Mouse (Mus musculus) cerebellum, adult 2 months (tissue): ENCODE results near the gene Fyn. TPM values are rescaled to one million over a fixed set of nuclear protein-coding genes. Genes with fewer than 3 reads are reported as not detected.

Experiments
- DNase-seq, 2 experiments: peaks; one replicate each; pipeline ENCODE4 v3.0.0; 2021
- H3K27ac ChIP-seq: fragments of 200-500 bp; 2 replicates; pipeline ENCODE4 v1.5.1; 2012; ENCODE audit warnings: low read length, control low read depth, inconsistent platforms; ENCODE audit not compliant: insufficient read depth
- H3K27me3 ChIP-seq: fragments of 200-500 bp; 2 replicates; pipeline ENCODE4 v1.6.1; 2012; ENCODE audit warnings: inconsistent platforms, mild to moderate bottlenecking, low read length, moderate library complexity; ENCODE audit not compliant: control insufficient read depth, insufficient read depth
- H3K4me1 ChIP-seq: fragments of 200-500 bp; 2 replicates; pipeline ENCODE4 v1.6.1; 2011; ENCODE audit warnings: low read length; ENCODE audit not compliant: control insufficient read depth, insufficient read depth
- H3K4me3 ChIP-seq: fragments of 200-500 bp; replicated peaks from 2 replicates; pipeline ENCODE3; 2011; ENCODE audit warnings: mild to moderate bottlenecking, low read depth, low read length, control low read depth; ENCODE audit not compliant: insufficient read depth
- CTCF ChIP-seq: fragments of 200-500 bp; IDR thresholded peaks from 2 replicates; pipeline ENCODE4 v1.5.1; 2011; ENCODE audit warnings: low read depth, mild to moderate bottlenecking, control low read depth, low read length, moderate library complexity, borderline replicate concordance; ENCODE audit not compliant: insufficient read depth
- POLR2A ChIP-seq: fragments of 200-500 bp; IDR thresholded peaks from 2 replicates; pipeline ENCODE4 v1.6.1; 2011; ENCODE audit warnings: low read length, control low read depth, borderline replicate concordance; ENCODE audit not compliant: insufficient read depth
- WGBS: fragments of 180-500 bp; shearing (Covaris S2); methylation state at CpG from one replicate; pipeline ENCODE4 v1.1.7; 2018; 5-methylcytosine and 5-hydroxymethylcytosine counted together
- polyA plus RNA-seq: library from polyadenylated mRNA; depleted of rRNA; stranded (reverse); fragments of >200 nt; gene quantifications from 2 replicates; pipeline ENCODE4 v1.2.3, GENCODE M21; 2012

Fyn gene
- polyA plus RNA-seq, 1 experiment: 104 TPM

DNA sequence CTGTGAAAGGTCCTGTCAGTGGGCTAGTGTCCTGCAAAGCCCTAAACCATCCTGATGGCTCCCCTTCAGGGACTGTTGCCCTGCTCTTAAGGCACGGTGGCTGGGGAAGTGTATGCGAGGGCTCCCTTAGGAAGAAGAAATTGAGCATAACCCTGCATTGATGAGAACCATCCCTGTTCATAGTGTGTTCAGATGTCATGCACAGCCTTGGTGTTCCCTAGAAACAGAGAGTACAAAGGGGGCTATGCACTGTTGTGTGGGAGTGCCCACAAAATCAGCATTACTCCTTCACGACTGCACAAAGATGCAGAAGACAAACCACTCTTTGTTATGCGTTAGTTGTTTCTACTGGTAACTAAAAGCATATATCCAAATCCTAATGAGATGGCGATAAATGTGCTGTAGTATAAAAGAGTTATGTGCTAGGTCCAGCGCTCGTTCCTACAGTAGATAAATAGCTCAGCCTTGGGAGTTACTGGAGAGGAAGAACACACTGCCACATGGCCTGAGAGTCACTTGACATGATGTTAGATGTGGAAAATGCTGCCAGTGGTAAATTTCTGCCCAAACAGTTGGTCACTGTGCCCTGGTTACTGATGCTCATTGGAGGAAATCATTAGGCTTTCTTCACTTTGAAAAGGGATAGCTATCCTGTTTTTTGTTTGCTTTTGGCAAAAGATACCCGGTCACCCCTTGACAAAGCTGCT lies 83.4 kb downstream of the Fyn start:
- TF ChIP-seq CTCF: no peak
- TF ChIP-seq POLR2A: no peak
- no peak for DNase-seq
- H3K4me1 ChIP-seq: peaks cover 25% of the 10 kb centered on the region
- H3K27ac ChIP-seq: no peak overlapping the region
- H3K4me3 ChIP-seq: no peak overlapping the region
- no peaks in the 10 kb centered on the region for H3K27me3 ChIP-seq
- WGBS: 79% methylated on average over 8 of the region's 8 CpGs

DNA sequence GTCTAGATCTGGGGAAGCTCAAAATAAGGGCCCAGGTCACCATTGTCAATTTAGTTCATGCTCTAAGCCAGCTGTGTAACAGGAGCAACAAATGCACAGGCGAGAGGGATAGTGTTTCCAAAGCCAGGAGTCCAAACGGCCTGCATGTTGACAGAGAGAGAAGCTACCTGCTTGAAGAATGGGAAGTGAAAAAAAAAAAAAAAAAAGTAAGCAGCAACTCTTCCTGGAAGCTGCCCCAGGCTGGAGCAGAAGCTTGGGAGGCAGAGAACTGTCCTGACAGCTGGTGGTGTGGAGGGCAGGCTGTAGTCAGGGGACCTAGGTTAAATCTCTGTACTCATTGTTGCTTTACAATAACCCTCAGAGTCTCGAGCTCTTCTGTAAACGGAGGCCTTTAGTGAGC lies 86.7 kb downstream of the Fyn start:
- peaks cover 44% of the 10 kb centered on the region for H3K4me1 ChIP-seq
- H3K4me3 ChIP-seq: no peak overlapping the region
- WGBS: 73% methylated on average over 4 of the region's 4 CpGs
- no peak for DNase-seq
- H3K27ac ChIP-seq: no peak overlapping the region
- H3K27me3 ChIP-seq: no peaks in the 10 kb centered on the region
- TF ChIP-seq CTCF: no peak
- no peak for TF ChIP-seq POLR2A

DNA sequence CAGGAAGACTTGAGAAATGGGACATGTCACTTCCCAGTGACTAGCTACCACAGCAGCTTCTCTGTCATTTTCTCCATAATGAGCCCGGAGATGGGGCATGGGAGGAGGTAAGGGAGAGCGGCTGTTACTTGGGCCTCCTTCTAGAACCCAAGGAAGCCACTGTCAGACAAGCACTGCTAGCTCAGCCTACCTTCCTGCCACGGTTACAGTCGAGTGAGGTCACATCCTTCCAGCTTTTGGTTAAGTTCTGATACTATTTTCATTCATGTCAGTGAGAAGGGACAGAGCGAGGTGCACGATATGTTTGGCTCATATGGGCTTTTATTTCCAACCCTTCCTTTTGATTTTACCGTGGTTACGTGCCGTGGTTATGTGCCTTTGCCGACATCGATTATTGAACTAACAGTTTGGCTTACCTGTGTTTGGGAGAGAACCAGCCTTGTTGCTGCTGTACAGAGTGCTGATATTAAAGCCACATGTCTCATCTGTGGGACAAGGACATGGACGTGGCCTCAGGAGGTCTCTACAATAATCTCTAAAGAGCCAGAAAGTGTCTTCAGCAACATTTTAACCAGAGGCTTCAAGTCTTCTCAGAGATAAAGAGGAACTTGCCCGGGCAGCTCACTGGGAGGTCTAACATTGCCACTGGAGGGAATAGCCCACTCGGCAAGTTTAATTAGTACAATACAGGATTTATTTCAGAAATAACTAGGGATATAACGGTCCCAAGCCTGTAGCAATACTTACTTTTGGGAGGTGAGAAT lies 87.4 kb downstream of the Fyn start:
- Histone ChIP-seq H3K27ac (no peak overlapping the region), H3K4me3 (no peak overlapping the region), H3K27me3 (no peaks in the 10 kb centered on the region), H3K4me1 (peaks cover 45% of the 10 kb centered on the region)
- TF ChIP-seq POLR2A (no peak), CTCF (no peak)
- DNase-seq: no peak
- WGBS: 86% methylated on average over 15 of the region's 15 CpGs

DNA sequence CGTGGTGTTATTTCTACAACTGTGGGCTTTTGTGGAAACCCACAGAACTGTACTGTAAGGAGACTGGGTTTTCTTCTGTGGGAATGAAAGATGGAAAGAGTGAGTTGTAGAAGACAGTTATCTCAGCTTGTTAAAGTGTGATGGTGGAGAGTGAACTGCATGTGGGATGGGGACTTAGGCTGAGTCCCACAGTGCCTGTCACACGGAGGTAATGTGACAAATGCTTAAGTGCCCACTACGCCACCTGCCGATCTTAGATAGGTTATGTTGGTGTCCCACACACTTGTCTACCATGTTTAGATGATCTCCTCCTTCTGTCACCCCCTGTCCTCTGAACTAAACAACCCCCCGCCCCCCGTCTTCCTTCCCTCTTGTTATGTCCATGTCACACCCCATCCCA lies 88.1 kb downstream of the Fyn start:
- Histone ChIP-seq H3K4me1 (peaks cover 45% of the 10 kb centered on the region), H3K27ac (no peak overlapping the region), H3K4me3 (no peak overlapping the region), H3K27me3 (no peaks in the 10 kb centered on the region)
- no peak for DNase-seq
- 92% methylated on average over 6 of the region's 6 CpGs for WGBS
- no peak for TF ChIP-seq POLR2A
- no peak for TF ChIP-seq CTCF

DNA sequence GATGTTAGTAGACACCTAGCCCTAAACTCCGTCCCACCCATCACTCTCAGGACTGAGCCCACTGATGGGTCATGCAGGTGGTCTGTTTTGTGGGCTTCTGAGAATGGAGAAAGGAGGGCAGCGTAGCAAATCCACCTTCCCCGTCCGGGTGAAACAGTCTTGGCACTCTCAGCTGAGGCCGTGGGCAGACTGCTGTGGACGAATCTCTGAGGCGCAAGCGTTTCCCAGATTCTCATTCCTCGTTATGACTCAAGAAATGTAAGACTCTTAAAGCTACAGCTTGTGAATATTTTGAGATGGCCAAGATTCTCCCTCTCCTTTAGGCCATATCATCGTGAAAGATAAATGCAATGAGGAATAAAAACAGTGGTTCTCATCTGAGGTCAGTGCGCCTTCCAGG lies 88.6 kb downstream of the Fyn start:
- Histone ChIP-seq H3K4me3 (no peak overlapping the region), H3K27ac (no peak overlapping the region), H3K27me3 (no peaks in the 10 kb centered on the region), H3K4me1 (peaks cover 47% of the 10 kb centered on the region)
- no peak for DNase-seq
- no peak for TF ChIP-seq POLR2A
- TF ChIP-seq CTCF: no peak
- 73% methylated on average over 11 of the region's 11 CpGs for WGBS

DNA sequence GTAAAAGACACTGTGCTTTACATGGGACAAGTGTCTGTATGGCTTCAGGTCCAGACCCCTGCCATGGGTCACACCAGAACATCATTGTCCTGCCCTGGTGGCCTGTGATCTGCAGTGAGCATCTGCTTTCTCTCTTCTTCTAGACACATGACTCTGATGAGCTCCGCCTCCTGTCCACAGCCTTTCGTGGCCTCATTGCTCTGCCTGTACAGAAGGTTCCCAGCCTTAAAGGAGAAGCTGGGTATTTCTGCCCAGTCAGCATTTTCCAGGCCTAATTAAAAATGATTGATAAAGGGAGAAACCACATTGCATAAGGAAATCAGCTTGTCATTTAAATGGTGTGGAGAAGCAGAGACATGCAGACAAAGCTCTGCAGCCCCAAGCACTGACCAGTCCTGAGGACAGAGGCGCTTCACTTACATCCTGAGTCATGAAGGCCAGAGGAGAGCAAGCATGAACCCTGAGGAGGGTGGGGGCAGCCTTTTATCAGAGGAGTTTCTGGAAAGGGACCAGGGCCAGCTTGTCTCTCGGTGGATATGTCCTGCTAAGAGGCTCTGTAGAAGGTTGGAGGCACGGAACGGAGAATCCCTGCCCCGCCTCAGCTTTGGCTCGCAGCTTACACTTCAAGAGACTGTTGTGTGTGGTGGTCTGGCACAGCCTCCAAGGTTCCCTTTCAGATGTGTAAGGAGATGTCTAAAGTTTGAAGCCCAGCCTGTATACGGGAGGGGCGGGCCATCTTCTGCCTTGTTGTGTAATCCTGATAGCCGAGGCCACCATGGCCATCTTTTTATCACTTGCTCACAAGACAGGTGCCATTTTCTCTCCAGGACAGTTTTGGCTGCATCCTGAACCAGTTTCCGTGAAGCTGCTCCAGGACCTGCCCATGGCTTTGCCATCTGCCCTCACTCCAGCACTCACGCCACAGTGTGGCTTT lies 90.4 kb downstream of the Fyn start:
- DNase-seq: peak; percentile 70 to 84
- no peaks in the 10 kb centered on the region for H3K27me3 ChIP-seq
- WGBS: 19% methylated on average over 13 of the region's 13 CpGs
- no peak overlapping the region for H3K4me3 ChIP-seq
- peaks cover 53% of the 10 kb centered on the region for H3K4me1 ChIP-seq
- H3K27ac ChIP-seq: peak overlapping the region; percentile 82
- TF ChIP-seq CTCF (peak; percentile 43; the same call in 1 of the 2 replicates), POLR2A (no peak)

DNA sequence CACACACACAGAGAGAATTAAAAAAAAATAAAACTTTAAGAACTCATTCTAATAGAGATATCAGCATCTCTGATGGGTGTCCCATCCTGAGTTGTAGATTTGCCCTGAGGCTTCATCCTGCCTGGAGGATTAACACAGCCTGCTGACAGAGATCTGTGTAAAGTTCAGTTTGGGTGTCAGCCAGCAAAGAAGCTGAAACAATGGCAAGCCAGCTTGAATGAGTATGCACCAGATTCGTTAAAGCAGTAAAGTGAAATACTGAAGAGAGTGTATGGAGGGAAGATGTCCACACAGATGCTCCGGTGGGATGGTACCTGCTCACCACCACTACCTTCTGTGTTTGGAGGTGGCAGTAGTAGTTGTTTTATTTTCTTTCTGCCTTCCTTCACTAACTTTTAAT lies 92.0 kb downstream of the Fyn start:
- DNase-seq: no peak
- no peaks in the 10 kb centered on the region for H3K27me3 ChIP-seq
- no peak overlapping the region for H3K4me3 ChIP-seq
- TF ChIP-seq POLR2A: no peak
- TF ChIP-seq CTCF: no peak
- H3K27ac ChIP-seq: no peak overlapping the region
- 48% methylated on average over 2 of the region's 2 CpGs for WGBS
- peaks cover 58% of the 10 kb centered on the region for H3K4me1 ChIP-seq

DNA sequence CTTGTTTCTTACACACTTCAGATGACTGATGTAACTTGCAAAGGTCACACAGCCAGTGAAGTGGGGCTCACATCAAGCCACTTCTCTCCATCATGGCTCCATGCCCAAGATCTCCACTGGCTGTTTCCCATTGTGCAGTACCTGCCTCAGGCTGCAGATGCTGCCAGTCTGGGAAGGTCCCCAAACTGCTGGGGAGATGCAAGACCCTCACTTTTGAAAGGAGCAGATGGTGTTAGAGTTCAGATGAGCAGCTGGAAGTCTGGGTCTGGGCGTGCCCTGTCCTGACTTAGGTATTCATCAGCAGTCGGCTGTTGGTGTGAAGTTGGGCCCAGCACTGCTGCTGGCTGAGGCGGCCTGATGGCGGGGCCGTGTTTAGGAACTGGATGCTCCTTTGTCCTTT lies 93.3 kb downstream of the Fyn start:
- H3K27me3 ChIP-seq: no peaks in the 10 kb centered on the region
- no peak overlapping the region for H3K27ac ChIP-seq
- no peak for DNase-seq
- H3K4me3 ChIP-seq: no peak overlapping the region
- 81% methylated on average over 5 of the region's 5 CpGs for WGBS
- TF ChIP-seq POLR2A (no peak), CTCF (no peak)
- H3K4me1 ChIP-seq: peaks cover 55% of the 10 kb centered on the region
